Mouse (Mus musculus) heart, postnatal 0 days (tissue): ENCODE data around the gene Mmel1. TPM values are rescaled to one million over a fixed set of nuclear protein-coding genes. Genes with fewer than 3 reads are reported as not detected.
A peak's percentile ranks its signal among the peaks of the same experiment; 100 is the strongest.

Source experiments
- ATAC-seq: fragments of 200-750 bp; cut with Nextera tagmentation; 2 replicates; pipeline ENCODE4 v1.8.0; 2017; ENCODE audit warnings: low read depth, moderate number of reproducible peaks, moderate library complexity; ENCODE audit not compliant: insufficient read depth
- DNase-seq: peaks from one replicate; pipeline ENCODE4 v3.0.0-alpha.2; 2016; ENCODE audit warnings: low spot score
- H3K27ac ChIP-seq: fragments of 300-500 bp; sonication (generic); 2 replicates; pipeline ENCODE4 v1.5.1; 2014; ENCODE audit warnings: low read depth, mild to moderate bottlenecking
- H3K27me3 ChIP-seq: fragments of 300-500 bp; sonication (generic); 2 replicates; pipeline ENCODE4 v1.6.1; 2014; ENCODE audit warnings: low read length, mixed read lengths; ENCODE audit not compliant: control insufficient read depth, insufficient read depth
- H3K36me3 ChIP-seq: fragments of 300-500 bp; sonication (generic); replicated peaks from 2 replicates; pipeline ENCODE4 v1.6.1; 2014; ENCODE audit warnings: low read length, mixed read lengths; ENCODE audit not compliant: control insufficient read depth, insufficient read depth
- H3K4me1 ChIP-seq: fragments of 300-500 bp; sonication (generic); 2 replicates; pipeline ENCODE4 v1.6.1; 2014; ENCODE audit warnings: antibody characterized with exemption; ENCODE audit not compliant: control insufficient read depth, insufficient read depth
- H3K4me2 ChIP-seq: fragments of 300-500 bp; sonication (generic); 2 replicates; pipeline ENCODE4 v1.6.1; 2014; ENCODE audit warnings: low read depth, mild to moderate bottlenecking, low read length, moderate library complexity
- H3K4me3 ChIP-seq: fragments of 300-500 bp; sonication (generic); 2 replicates; pipeline ENCODE4 v1.5.1; 2014; ENCODE audit warnings: low read depth, low read length
- H3K9ac ChIP-seq: fragments of 300-500 bp; sonication (generic); replicated peaks from 2 replicates; pipeline ENCODE4 v1.6.1; 2014; ENCODE audit warnings: low read depth, low read length, mixed read lengths
- H3K9me3 ChIP-seq: fragments of 300-500 bp; sonication (generic); replicated peaks from 2 replicates; pipeline ENCODE4 v1.6.1; 2016; ENCODE audit warnings: low read length; ENCODE audit not compliant: control insufficient read depth
- CTCF ChIP-seq: IDR thresholded peaks from 2 replicates; pipeline ENCODE4 v1.5.1; 2016; ENCODE audit warnings: antibody characterized with exemption, control low read depth, low read depth
- EP300 ChIP-seq: IDR thresholded peaks from 2 replicates; pipeline ENCODE4 v1.6.1; 2016; ENCODE audit warnings: antibody characterized with exemption, low read depth
- WGBS: fragments of 180-500 bp; shearing (Covaris S2); extraction: QIAGEN DNeasy Blood & Tissue Kit; methylation state at CpG from one replicate; pipeline ENCODE4 v1.1.7; 2014; 5-methylcytosine and 5-hydroxymethylcytosine counted together
- polyA plus RNA-seq: library from polyadenylated mRNA; unstranded; fragments of >200 nt; fragmentation: Nextera tagmentation; extraction: Ambion mirVana; gene quantifications from 2 replicates; pipeline ENCODE4 v1.2.1, GENCODE M21; 2015
- total RNA-seq: library from RNA; depleted of rRNA; stranded (reverse); fragments of >200 nt; gene quantifications from 2 replicates; pipeline ENCODE4 v1.2.3, GENCODE M21; 2014; ENCODE audit warnings: low replicate concordance

Gene Mmel1
- total and polyA plus RNA-seq, 2 experiments from 2014 or later = 0.07 to 0.34 TPM

- 56% methylated on average over 4 of the region's 4 CpGs for WGBS
- peaks cover 6% of the 10 kb centered on the region for H3K4me1 ChIP-seq
- H3K4me2 ChIP-seq = no peak overlapping the region
- ATAC-seq (no peak), DNase-seq (no peak)
- no peaks in the 10 kb centered on the region for H3K9me3 ChIP-seq
- H3K36me3 ChIP-seq = no peaks in the 10 kb centered on the region
- H3K9ac ChIP-seq = no peak overlapping the region
- H3K27ac ChIP-seq = no peak overlapping the region
- no peak overlapping the region for H3K4me3 ChIP-seq
- TF ChIP-seq EP300 (no peak), CTCF (no peak)
- peaks cover 44% of the 10 kb centered on the region for H3K27me3 ChIP-seq
These were observed 15.5 kb upstream of the Mmel1 start for GRCm38 (mm10) chr4:154853881-154854280.

GRCm38 (mm10) chr4:154854676-154855345, 14.6 kb upstream of the Mmel1 start:
- H3K9me3 ChIP-seq = no peaks in the 10 kb centered on the region
- no peak for ATAC-seq
- no peaks in the 10 kb centered on the region for H3K36me3 ChIP-seq
- 50% methylated on average over 12 of the region's 12 CpGs for WGBS
- no peak overlapping the region for H3K4me2 ChIP-seq
- no peak for DNase-seq
- H3K27ac ChIP-seq = no peak overlapping the region
- H3K4me1 ChIP-seq = peaks cover 6% of the 10 kb centered on the region
- H3K9ac ChIP-seq = no peak overlapping the region
- no peak overlapping the region for H3K4me3 ChIP-seq
- no peak for TF ChIP-seq CTCF
- no peak for TF ChIP-seq EP300
- H3K27me3 ChIP-seq = peaks cover 50% of the 10 kb centered on the region

- no peak overlapping the region for H3K27ac ChIP-seq
- TF ChIP-seq EP300 (no peak), CTCF (peak; percentile 52)
These were observed 13.5 kb upstream of the Mmel1 start for GRCm38 (mm10) chr4:154855721-154856479.

GRCm38 (mm10) chr4:154856480-154856837, 12.9 kb upstream of the Mmel1 start:
- Histone ChIP-seq H3K36me3 (no peaks in the 10 kb centered on the region), H3K9me3 (no peaks in the 10 kb centered on the region), H3K4me3 (peak overlapping the region; percentile 55), H3K4me2 (peak overlapping the region; percentile 84), H3K27ac (no peak overlapping the region), H3K9ac (no peak overlapping the region), H3K4me1 (peaks cover 6% of the 10 kb centered on the region), H3K27me3 (peaks cover 50% of the 10 kb centered on the region)
- 19% methylated on average over 9 of the region's 9 CpGs for WGBS
- no peak for ATAC-seq
- TF ChIP-seq CTCF = no peak
- TF ChIP-seq EP300 = no peak
- no peak for DNase-seq

More at GRCm38 (mm10) chr4:154855721-154856479, 13.5 kb upstream of the Mmel1 start:
- ATAC-seq (peak; percentile 86), DNase-seq (peak; percentile 23)
- peak overlapping the region; percentile 84 for H3K4me2 ChIP-seq
- no peaks in the 10 kb centered on the region for H3K36me3 ChIP-seq
- H3K9me3 ChIP-seq = no peaks in the 10 kb centered on the region
- H3K27me3 ChIP-seq = peaks cover 50% of the 10 kb centered on the region
- H3K9ac ChIP-seq = no peak overlapping the region
- peaks cover 6% of the 10 kb centered on the region for H3K4me1 ChIP-seq
- peak overlapping the region; percentile 55 for H3K4me3 ChIP-seq
- WGBS = under 1% methylated on average over 92 of the region's 110 CpGs

- no peaks in the 10 kb centered on the region for H3K36me3 ChIP-seq
- no peak overlapping the region for H3K9ac ChIP-seq
- H3K4me2 ChIP-seq = peak overlapping the region; percentile 84; the same call in 1 of the 2 replicates
- no peak for ATAC-seq
- H3K9me3 ChIP-seq = no peaks in the 10 kb centered on the region
- DNase-seq = no peak
- peaks cover 6% of the 10 kb centered on the region for H3K4me1 ChIP-seq
- no peak overlapping the region for H3K27ac ChIP-seq
- no peak for TF ChIP-seq CTCF
- no peak for TF ChIP-seq EP300
- 86% methylated on average over 7 of the region's 7 CpGs for WGBS
- H3K27me3 ChIP-seq = peaks cover 50% of the 10 kb centered on the region
- H3K4me3 ChIP-seq = no peak overlapping the region
These were observed 12.5 kb upstream of the Mmel1 start for GRCm38 (mm10) chr4:154856882-154857281.
